Mouse (Mus musculus) B cell, adult 2 months (primary cell): ENCODE measurements at regions not wholly inside any gene's neighbourhood (a gene's known extent, or its start where the extent isn't known, plus 50 kb on each side); places are given as distances from the start of the nearest gene placed in this dataset.

ENCODE experiments used
- DNase-seq, 2 experiments: peaks; one replicate each; pipeline ENCODE4 v3.0.0; 2022

DNA sequence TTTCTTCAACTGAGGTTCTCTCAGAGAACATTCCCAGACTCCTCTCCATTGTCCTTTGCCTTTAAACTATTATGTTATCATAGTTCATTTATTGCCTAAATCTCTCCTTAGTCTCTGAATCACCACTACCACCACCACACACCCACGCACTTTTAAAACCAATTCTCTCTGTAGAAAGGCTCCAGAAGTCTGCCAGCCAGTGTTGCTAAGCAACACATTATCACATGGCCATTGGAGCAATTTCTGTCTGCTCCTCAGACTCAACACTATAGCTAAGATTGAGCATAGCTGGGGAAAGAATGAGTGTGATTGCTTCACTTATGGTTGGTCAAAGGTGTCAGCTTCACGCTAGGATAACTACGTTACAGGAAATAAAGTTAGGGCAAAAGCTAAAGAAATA lies 59.3 kb downstream of the Trap1a start:
- no peak for DNase-seq

DNA sequence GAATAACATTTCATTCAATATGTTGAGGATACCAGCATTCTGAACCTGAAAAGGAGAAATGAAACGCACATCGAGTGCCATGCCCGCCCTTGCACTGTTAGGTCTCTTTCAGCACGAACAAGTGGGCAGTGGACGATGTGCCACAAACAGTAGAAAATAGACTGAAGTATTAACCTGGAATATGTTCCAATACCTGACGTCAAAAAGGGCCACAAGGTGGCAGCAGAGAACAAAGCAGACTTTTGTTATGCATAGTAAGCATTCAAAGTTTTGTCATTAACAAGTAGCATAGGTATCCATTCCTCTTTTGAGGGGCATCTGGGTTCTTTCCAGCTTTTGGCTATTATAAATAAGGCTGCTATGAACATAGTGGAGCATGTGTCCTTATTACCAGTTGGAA lies 63.5 kb upstream of the D330045A20Rik start:
- DNase-seq, result peak; percentile 35 to 45

DNA sequence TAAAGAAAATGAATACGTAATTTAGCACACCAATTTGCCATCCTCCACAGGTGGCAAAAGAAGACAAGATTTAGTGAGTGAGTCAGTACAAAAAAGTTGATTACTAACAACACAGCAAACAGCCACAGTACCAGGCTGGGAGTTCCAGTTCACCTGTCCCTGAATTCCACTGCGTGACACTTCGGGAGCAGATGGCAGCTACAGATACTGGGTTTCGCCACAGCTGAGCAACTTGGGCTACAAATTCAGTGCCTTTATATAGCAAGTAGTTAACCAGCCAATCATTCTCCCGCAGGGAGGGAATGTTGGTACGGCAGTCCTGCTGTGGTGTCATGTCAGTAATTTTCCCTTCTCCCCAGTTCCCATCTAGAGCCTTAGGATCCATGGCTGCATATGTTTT lies 60.3 kb upstream of the D330045A20Rik start:
- no peak for DNase-seq

DNA sequence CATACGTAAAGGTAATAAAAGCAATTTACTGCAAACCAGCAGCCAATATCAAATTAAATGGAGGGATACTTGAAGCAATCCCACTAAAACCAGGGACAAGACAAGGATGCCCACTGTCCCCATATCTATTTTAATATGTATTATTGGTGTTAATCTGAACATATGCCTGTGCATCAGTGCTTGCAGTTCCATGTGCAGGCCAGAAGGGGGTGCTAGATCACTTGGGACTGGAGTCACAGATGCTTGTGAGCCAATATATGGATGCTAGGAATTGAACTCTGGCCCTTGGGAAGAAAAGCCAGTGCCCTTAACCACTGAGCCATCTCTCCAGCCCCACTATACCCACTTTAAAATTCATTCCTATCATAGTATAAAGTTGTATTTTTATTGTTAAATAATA lies 55.9 kb upstream of the D330045A20Rik start:
- DNase-seq, result no peak
